Mouse (Mus musculus) olfactory bulb, adult 2 months (tissue): Measurements from ENCODE around the gene Togaram2. TPM values are rescaled to one million over a fixed set of nuclear protein-coding genes. Genes with fewer than 3 reads are reported as not detected.

Experiments used
- H3K27ac ChIP-seq: fragments of 200-500 bp; 2 replicates; pipeline ENCODE4 v1.5.1; 2012; ENCODE audit warnings: low read depth, low read length; ENCODE audit not compliant: insufficient read depth
- H3K4me1 ChIP-seq: fragments of 200-500 bp; 2 replicates; pipeline ENCODE4 v1.6.1; 2012; ENCODE audit warnings: low read length; ENCODE audit not compliant: control insufficient read depth, insufficient read depth
- H3K4me3 ChIP-seq: fragments of 200-500 bp; 2 replicates; pipeline ENCODE4 v1.5.1; 2012; ENCODE audit warnings: mild to moderate bottlenecking, low read depth, low read length, moderate library complexity; ENCODE audit not compliant: insufficient read depth
- CTCF ChIP-seq: fragments of 200-500 bp; IDR thresholded peaks from 2 replicates; pipeline ENCODE4 v1.5.1; 2012; ENCODE audit warnings: low read depth, mild to moderate bottlenecking, low read length, moderate library complexity; ENCODE audit not compliant: insufficient read depth
- POLR2A ChIP-seq: fragments of 200-500 bp; IDR thresholded peaks from 2 replicates; pipeline ENCODE4 v1.6.1; 2012; ENCODE audit warnings: mild to moderate bottlenecking, low read depth, low read length, moderate library complexity; ENCODE audit not compliant: insufficient read depth
- WGBS: fragments of 180-500 bp; shearing (Covaris S2); methylation state at CpG from one replicate; pipeline ENCODE4 v1.1.7; 2018; 5-methylcytosine and 5-hydroxymethylcytosine counted together
- polyA plus RNA-seq: library from polyadenylated mRNA; stranded (reverse); fragments of >200 nt; gene quantifications from 2 replicates; pipeline ENCODE4 v1.2.4, GENCODE M21; 2012; ENCODE audit warnings: low replicate concordance; ENCODE audit not compliant: missing spikeins, insufficient read depth, insufficient read length

Gene Togaram2
- polyA plus RNA-seq, 1 experiment, result not detected

GRCm38 (mm10) chr17:71712279-71712678 lies 39.2 kb downstream of the Togaram2 start:
- Histone ChIP-seq H3K4me1 (peaks cover 19% of the 10 kb centered on the region), H3K4me3 (no peak overlapping the region), H3K27ac (no peak overlapping the region)
- no peak for TF ChIP-seq POLR2A
- no peak for TF ChIP-seq CTCF
- WGBS, result 67% methylated on average over 6 of the region's 6 CpGs

GRCm38 (mm10) chr17:71715034-71715433 lies 42.0 kb downstream of the Togaram2 start:
- Histone ChIP-seq H3K4me3 (no peak overlapping the region), H3K4me1 (peaks cover 6% of the 10 kb centered on the region), H3K27ac (no peak overlapping the region)
- TF ChIP-seq POLR2A, result no peak
- no peak for TF ChIP-seq CTCF
- 55% methylated on average over 3 of the region's 3 CpGs for WGBS

- Histone ChIP-seq H3K27ac (no peak overlapping the region), H3K4me1 (peaks cover 14% of the 10 kb centered on the region), H3K4me3 (no peak overlapping the region)
- no peak for TF ChIP-seq CTCF
- TF ChIP-seq POLR2A, result no peak
- WGBS, result 92% methylated on average over 8 of the region's 8 CpGs
Measured at GRCm38 (mm10) chr17:71717881-71718625, 45.0 kb downstream of the Togaram2 start.

- Histone ChIP-seq H3K27ac (peak overlapping the region; percentile 69), H3K4me3 (no peak overlapping the region), H3K4me1 (peaks cover 8% of the 10 kb centered on the region)
- no peak for TF ChIP-seq POLR2A
- TF ChIP-seq CTCF, result no peak
Measured at GRCm38 (mm10) chr17:71720434-71720833, 47.4 kb downstream of the Togaram2 start.

- Histone ChIP-seq H3K4me3 (no peak overlapping the region), H3K27ac (peak overlapping the region; percentile 69), H3K4me1 (peaks cover 8% of the 10 kb centered on the region)
- WGBS, result 84% methylated on average over 3 of the region's 3 CpGs
- no peak for TF ChIP-seq CTCF
- TF ChIP-seq POLR2A, result no peak
Measured at GRCm38 (mm10) chr17:71721019-71721418, 48.0 kb downstream of the Togaram2 start.

- Histone ChIP-seq H3K27ac (no peak overlapping the region), H3K4me1 (peaks cover 6% of the 10 kb centered on the region; the same call in 1 of the 2 replicates), H3K4me3 (no peak overlapping the region)
- 66% methylated on average over 2 of the region's 2 CpGs for WGBS
- TF ChIP-seq CTCF (no peak), POLR2A (no peak)
Measured at GRCm38 (mm10) chr17:71730655-71731054, 57.6 kb downstream of the Togaram2 start.

GRCm38 (mm10) chr17:71736442-71736841 lies 63.4 kb downstream of the Togaram2 start:
- no peak overlapping the region for H3K27ac ChIP-seq
- H3K4me1 ChIP-seq, result peaks cover 9% of the 10 kb centered on the region
- H3K4me3 ChIP-seq, result no peak overlapping the region
- 68% methylated on average over 3 of the region's 3 CpGs for WGBS
- TF ChIP-seq CTCF (no peak), POLR2A (no peak)

- 74% methylated on average over 3 of the region's 3 CpGs for WGBS
- Histone ChIP-seq H3K4me1 (peaks cover 34% of the 10 kb centered on the region), H3K4me3 (no peak overlapping the region), H3K27ac (peak overlapping the region; percentile 76)
- TF ChIP-seq POLR2A (no peak), CTCF (no peak)
Measured at GRCm38 (mm10) chr17:71742156-71742555, 69.1 kb downstream of the Togaram2 start.

- H3K4me3 ChIP-seq, result no peak overlapping the region
Measured at GRCm38 (mm10) chr17:71742935-71743334, 69.9 kb downstream of the Togaram2 start.

GRCm38 (mm10) chr17:71746114-71746513 lies 73.1 kb downstream of the Togaram2 start:
- no peak for TF ChIP-seq POLR2A
- TF ChIP-seq CTCF, result no peak

More at GRCm38 (mm10) chr17:71742935-71743334, 69.9 kb downstream of the Togaram2 start:
- peak overlapping the region; percentile 93 for H3K27ac ChIP-seq
- no peak for TF ChIP-seq CTCF
- TF ChIP-seq POLR2A, result no peak
- 5% methylated on average over 5 of the region's 5 CpGs for WGBS
- peaks cover 39% of the 10 kb centered on the region for H3K4me1 ChIP-seq

More at GRCm38 (mm10) chr17:71746114-71746513, 73.1 kb downstream of the Togaram2 start:
- 71% methylated on average over 9 of the region's 9 CpGs for WGBS
- H3K4me1 ChIP-seq, result peaks cover 63% of the 10 kb centered on the region
- no peak overlapping the region for H3K27ac ChIP-seq
- no peak overlapping the region for H3K4me3 ChIP-seq
